Mouse (Mus musculus): ENCODE measurements around the gene Vwce. TPM values are rescaled to one million over a fixed set of nuclear protein-coding genes. Genes with fewer than 3 reads are reported as not detected.

Gene Vwce
- polyA plus RNA-seq, 1 experiment from 2014 or later: 2.9 TPM

- ATAC-seq (ENCODE audit: low FRiP score, low TSS enrichment): peak; percentile 71; the same call in 1 of the 2 replicates
- H3K36me3 ChIP-seq (ENCODE audit: insufficient read depth, low read length): no peaks in the 10 kb centered on the region
- WGBS: 8% methylated on average over 2 of the region's 2 CpGs
- no peak overlapping the region for H3K9ac ChIP-seq (replicated peaks; ENCODE audit: low read length)
- H3K4me1 ChIP-seq (ENCODE audit: insufficient read depth, low read length): no peaks in the 10 kb centered on the region
- H3K9me3 ChIP-seq (ENCODE audit: low read length): no peaks in the 10 kb centered on the region
- H3K4me3 ChIP-seq (ENCODE audit: low read length): no peak overlapping the region
- no peaks in the 10 kb centered on the region for H3K27me3 ChIP-seq (ENCODE audit: insufficient read depth, low read length)
- no peak overlapping the region for H3K4me2 ChIP-seq (replicated peaks; ENCODE audit: low read depth, low read length)
- no peak overlapping the region for H3K27ac ChIP-seq (ENCODE audit: low read length)
These were observed 31.5 kb downstream of the Vwce start for GRCm38 (mm10) chr19:10665499-10665898.

GRCm38 (mm10) chr19:10671319-10671718 lies 37.3 kb downstream of the Vwce start:
- ATAC-seq (ENCODE audit: low FRiP score, low TSS enrichment): no peak
- Histone ChIP-seq H3K27me3 (ENCODE audit: insufficient read depth, low read length) (no peaks in the 10 kb centered on the region), H3K27ac (ENCODE audit: low read length) (no peak overlapping the region), H3K4me3 (ENCODE audit: low read length) (no peak overlapping the region), H3K4me1 (ENCODE audit: insufficient read depth, low read length) (no peaks in the 10 kb centered on the region), H3K36me3 (ENCODE audit: insufficient read depth, low read length) (no peaks in the 10 kb centered on the region), H3K9me3 (ENCODE audit: low read length) (no peaks in the 10 kb centered on the region), H3K4me2 (replicated peaks; ENCODE audit: low read depth, low read length) (no peak overlapping the region), H3K9ac (replicated peaks; ENCODE audit: low read length) (no peak overlapping the region)
- WGBS: 79% methylated on average over 4 of the region's 4 CpGs

DNA sequence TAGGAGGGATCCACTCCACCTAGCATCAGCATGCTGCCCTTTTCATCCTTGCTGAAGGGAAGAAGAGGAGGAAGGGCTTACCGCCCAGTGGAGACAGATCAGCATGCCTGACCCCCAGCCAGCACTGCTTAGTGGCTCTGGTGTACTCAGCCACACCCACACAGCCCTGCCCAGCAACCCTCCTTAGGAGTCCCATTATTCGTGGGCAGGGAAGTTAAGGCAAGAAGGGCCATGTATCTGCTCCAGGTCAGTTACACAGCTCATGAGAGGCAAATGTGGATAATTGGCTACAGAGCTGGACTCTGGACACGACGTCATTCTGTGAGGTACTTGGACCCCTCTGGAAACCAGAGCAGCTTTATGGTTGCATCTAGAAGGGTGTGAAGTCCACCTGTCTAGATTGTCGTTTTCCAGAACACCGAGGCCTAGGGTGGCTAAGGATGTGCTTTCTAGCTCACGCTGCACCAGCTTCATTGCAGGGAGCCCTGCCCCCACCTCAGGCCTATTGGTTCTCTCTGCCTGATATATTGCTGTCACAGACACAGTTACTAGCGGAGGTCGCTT lies 37.9 kb downstream of the Vwce start:
- Histone ChIP-seq H3K27ac (ENCODE audit: low read length) (no peak overlapping the region), H3K4me2 (replicated peaks; ENCODE audit: low read depth, low read length) (no peak overlapping the region), H3K9me3 (ENCODE audit: low read length) (no peaks in the 10 kb centered on the region), H3K27me3 (ENCODE audit: insufficient read depth, low read length) (no peaks in the 10 kb centered on the region), H3K4me1 (ENCODE audit: insufficient read depth, low read length) (no peaks in the 10 kb centered on the region), H3K9ac (replicated peaks; ENCODE audit: low read length) (no peak overlapping the region), H3K4me3 (ENCODE audit: low read length) (no peak overlapping the region), H3K36me3 (ENCODE audit: insufficient read depth, low read length) (no peaks in the 10 kb centered on the region)
- whole genome bisulfite sequencing: 56% methylated on average over 9 of the region's 9 CpGs
- ATAC-seq (ENCODE audit: low FRiP score, low TSS enrichment): no peak

DNA sequence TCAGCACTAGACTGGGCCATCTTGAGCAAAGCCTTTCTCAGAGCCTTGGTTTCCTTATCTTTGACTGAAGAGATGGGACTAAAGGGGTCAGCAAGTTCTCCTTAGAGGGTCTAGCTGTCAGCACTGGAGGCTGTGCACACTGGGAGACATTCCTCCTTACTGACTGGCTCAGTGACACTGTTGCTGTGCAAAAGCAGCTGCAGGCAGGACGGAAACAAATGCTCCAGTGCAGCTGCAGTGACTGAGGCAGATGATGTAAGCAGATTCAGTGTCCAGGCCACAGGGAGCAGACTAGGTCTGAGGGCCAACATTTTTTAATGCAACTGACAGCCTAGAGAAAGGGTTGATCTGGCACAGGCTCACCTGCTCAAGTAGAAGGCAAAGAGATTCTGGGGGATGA lies 39.3 kb downstream of the Vwce start:
- Histone ChIP-seq H3K4me3 (ENCODE audit: low read length) (no peak overlapping the region), H3K27me3 (ENCODE audit: insufficient read depth, low read length) (no peaks in the 10 kb centered on the region), H3K27ac (ENCODE audit: low read length) (no peak overlapping the region), H3K4me1 (ENCODE audit: insufficient read depth, low read length) (no peaks in the 10 kb centered on the region), H3K9me3 (ENCODE audit: low read length) (no peaks in the 10 kb centered on the region), H3K4me2 (replicated peaks; ENCODE audit: low read depth, low read length) (no peak overlapping the region), H3K36me3 (ENCODE audit: insufficient read depth, low read length) (no peaks in the 10 kb centered on the region), H3K9ac (replicated peaks; ENCODE audit: low read length) (no peak overlapping the region)
- 50% methylated on average over 1 of the region's 1 CpGs for WGBS
- no peak for ATAC-seq (ENCODE audit: low FRiP score, low TSS enrichment)

- Histone ChIP-seq H3K27ac (ENCODE audit: low read length) (no peak overlapping the region), H3K4me3 (ENCODE audit: low read length) (no peak overlapping the region), H3K4me2 (replicated peaks; ENCODE audit: low read depth, low read length) (no peak overlapping the region), H3K36me3 (ENCODE audit: insufficient read depth, low read length) (no peaks in the 10 kb centered on the region), H3K9me3 (ENCODE audit: low read length) (no peaks in the 10 kb centered on the region), H3K9ac (replicated peaks; ENCODE audit: low read length) (no peak overlapping the region), H3K27me3 (ENCODE audit: insufficient read depth, low read length) (no peaks in the 10 kb centered on the region), H3K4me1 (ENCODE audit: insufficient read depth, low read length) (no peaks in the 10 kb centered on the region)
- 82% methylated on average over 16 of the region's 16 CpGs for WGBS
- no peak for ATAC-seq (ENCODE audit: low FRiP score, low TSS enrichment)
These were observed 42.6 kb downstream of the Vwce start for GRCm38 (mm10) chr19:10676656-10677055.

DNA sequence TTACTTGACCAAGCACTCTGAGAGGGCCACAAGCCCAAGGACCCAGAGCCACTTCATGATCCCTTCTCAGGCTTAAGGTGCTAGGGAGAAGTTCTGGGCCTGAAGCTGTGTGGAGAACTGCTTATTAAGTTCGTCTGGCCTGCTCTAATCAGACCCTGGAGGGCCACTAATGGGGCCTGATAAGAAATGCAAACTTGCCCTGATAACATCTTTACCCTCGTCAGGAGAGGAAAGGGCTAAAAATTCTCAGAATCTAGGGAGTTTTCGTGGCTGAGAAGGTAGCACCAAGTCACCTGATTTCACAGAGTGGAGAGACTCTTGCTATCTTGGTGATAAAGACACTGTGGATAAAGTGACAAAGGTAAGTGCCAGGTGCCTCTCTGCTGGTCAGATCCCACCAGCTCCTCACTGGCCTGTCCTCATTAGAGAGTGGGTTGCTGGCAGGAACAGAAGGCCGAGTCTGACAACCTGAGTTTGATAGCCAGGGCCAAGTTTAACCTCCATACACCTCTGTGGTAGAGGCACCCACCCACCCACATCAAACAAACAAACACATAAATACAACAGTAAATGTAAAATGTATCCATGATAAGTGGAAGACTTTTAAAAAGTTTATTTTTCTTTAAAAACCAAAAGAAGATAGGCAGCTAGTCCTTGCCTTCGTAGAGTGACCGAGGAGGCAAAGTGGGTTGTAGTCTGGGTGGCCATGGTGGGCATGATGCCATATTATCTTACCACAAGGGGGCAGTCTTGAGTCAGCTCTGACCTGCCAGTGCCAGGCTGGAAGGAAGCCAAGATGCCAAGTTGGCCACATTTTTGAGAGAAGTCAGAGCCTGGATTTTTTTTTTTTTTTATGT lies 44.1 kb downstream of the Vwce start, which contains the start of gene Pga5:
TSS of gene Pga5 (minus strand) at position 157 of the 857 bp plus-strand sequence.
- H3K36me3 ChIP-seq (ENCODE audit: insufficient read depth, low read length): no peaks in the 10 kb centered on the region
- H3K27ac ChIP-seq (ENCODE audit: low read length): no peak within 1 kb of the TSS
- peak; percentile 55; the same call in 1 of the 2 replicates for ATAC-seq (ENCODE audit: low FRiP score, low TSS enrichment)
- H3K27me3 ChIP-seq (ENCODE audit: insufficient read depth, low read length): no peaks in the 10 kb centered on the region
- 33% methylated on average over 6 of the region's 6 CpGs for WGBS
- no peak within 1 kb of the TSS for H3K4me3 ChIP-seq (ENCODE audit: low read length)
- no peaks in the 10 kb centered on the region for H3K9me3 ChIP-seq (ENCODE audit: low read length)
- H3K4me2 ChIP-seq (replicated peaks; ENCODE audit: low read depth, low read length): no peak within 1 kb of the TSS
- H3K4me1 ChIP-seq (ENCODE audit: insufficient read depth, low read length): no peaks in the 10 kb centered on the region
- H3K9ac ChIP-seq (replicated peaks; ENCODE audit: low read length): 0 out of 2 replicates have a peak within 1 kb of the TSS, but pooled peaks have one; percentile 16

DNA sequence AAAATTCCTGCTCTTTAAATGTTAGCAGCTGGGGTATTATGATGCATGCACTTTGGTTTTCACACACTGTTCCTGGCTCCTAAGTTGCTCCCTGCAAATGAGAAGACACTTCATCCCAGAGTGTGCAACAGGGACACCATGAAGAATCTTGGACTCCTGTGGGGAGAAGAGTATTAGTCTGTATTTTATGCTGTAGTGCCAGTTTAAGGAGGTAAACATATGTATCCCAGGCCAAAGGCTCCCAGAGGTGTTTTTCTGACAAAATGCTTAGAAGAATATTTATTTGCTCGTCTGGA lies 44.7 kb downstream of the Vwce start:
- no peak overlapping the region for H3K9ac ChIP-seq (replicated peaks; ENCODE audit: low read length)
- no peaks in the 10 kb centered on the region for H3K9me3 ChIP-seq (ENCODE audit: low read length)
- H3K4me2 ChIP-seq (replicated peaks; ENCODE audit: low read depth, low read length): no peak overlapping the region
- H3K4me1 ChIP-seq (ENCODE audit: insufficient read depth, low read length): no peaks in the 10 kb centered on the region
- H3K27ac ChIP-seq (ENCODE audit: low read length): no peak overlapping the region
- ATAC-seq (ENCODE audit: low FRiP score, low TSS enrichment): no peak
- H3K4me3 ChIP-seq (ENCODE audit: low read length): no peak overlapping the region
- WGBS: 77% methylated on average over 1 of the region's 1 CpGs
- H3K36me3 ChIP-seq (ENCODE audit: insufficient read depth, low read length): no peaks in the 10 kb centered on the region
- H3K27me3 ChIP-seq (ENCODE audit: insufficient read depth, low read length): no peaks in the 10 kb centered on the region

DNA sequence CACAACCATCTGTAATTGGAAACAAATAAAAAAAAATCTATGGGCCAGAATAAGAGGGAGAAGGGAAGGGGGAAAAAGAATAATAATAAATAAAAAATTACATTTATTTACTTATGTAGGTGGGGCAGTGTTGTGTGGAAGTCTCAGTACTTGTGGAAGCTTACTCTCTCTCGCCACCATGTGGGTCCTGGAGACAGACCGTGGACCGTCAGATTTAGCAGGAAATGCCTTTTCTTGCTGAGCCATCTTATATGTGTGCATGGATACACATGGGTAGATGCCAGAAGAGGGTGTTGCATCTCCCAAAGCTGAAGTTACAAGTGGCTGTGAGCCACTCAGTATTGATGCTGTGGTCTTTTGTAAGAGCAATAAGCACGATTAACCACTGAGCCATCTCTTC lies 47.6 kb downstream of the Vwce start:
- Histone ChIP-seq H3K4me3 (ENCODE audit: low read length) (no peak overlapping the region), H3K27me3 (ENCODE audit: insufficient read depth, low read length) (no peaks in the 10 kb centered on the region), H3K27ac (ENCODE audit: low read length) (no peak overlapping the region), H3K9me3 (ENCODE audit: low read length) (no peaks in the 10 kb centered on the region), H3K9ac (replicated peaks; ENCODE audit: low read length) (no peak overlapping the region), H3K4me1 (ENCODE audit: insufficient read depth, low read length) (no peaks in the 10 kb centered on the region), H3K36me3 (ENCODE audit: insufficient read depth, low read length) (no peaks in the 10 kb centered on the region), H3K4me2 (replicated peaks; ENCODE audit: low read depth, low read length) (no peak overlapping the region)
- ATAC-seq (ENCODE audit: low FRiP score, low TSS enrichment): no peak
- 50% methylated on average over 4 of the region's 4 CpGs for WGBS

- H3K4me2 ChIP-seq (replicated peaks; ENCODE audit: low read depth, low read length): no peak overlapping the region
- no peaks in the 10 kb centered on the region for H3K27me3 ChIP-seq (ENCODE audit: insufficient read depth, low read length)
- H3K36me3 ChIP-seq (ENCODE audit: insufficient read depth, low read length): no peaks in the 10 kb centered on the region
- H3K9ac ChIP-seq (replicated peaks; ENCODE audit: low read length): no peak overlapping the region
- peaks cover 17% of the 10 kb centered on the region for H3K4me1 ChIP-seq (ENCODE audit: insufficient read depth, low read length)
- no peaks in the 10 kb centered on the region for H3K9me3 ChIP-seq (ENCODE audit: low read length)
- H3K27ac ChIP-seq (ENCODE audit: low read length): no peak overlapping the region
- no peak for ATAC-seq (ENCODE audit: low FRiP score, low TSS enrichment)
- H3K4me3 ChIP-seq (ENCODE audit: low read length): no peak overlapping the region
- 70% methylated on average over 9 of the region's 9 CpGs for WGBS
These were observed 51.1 kb downstream of the Vwce start for GRCm38 (mm10) chr19:10685081-10685480.

GRCm38 (mm10) chr19:10685727-10686126 lies 51.7 kb downstream of the Vwce start:
- Histone ChIP-seq H3K4me1 (ENCODE audit: insufficient read depth, low read length) (peaks cover 23% of the 10 kb centered on the region), H3K4me3 (ENCODE audit: low read length) (no peak overlapping the region), H3K9me3 (ENCODE audit: low read length) (no peaks in the 10 kb centered on the region), H3K27ac (ENCODE audit: low read length) (no peak overlapping the region), H3K9ac (replicated peaks; ENCODE audit: low read length) (no peak overlapping the region), H3K36me3 (ENCODE audit: insufficient read depth, low read length) (no peaks in the 10 kb centered on the region), H3K27me3 (ENCODE audit: insufficient read depth, low read length) (no peaks in the 10 kb centered on the region), H3K4me2 (replicated peaks; ENCODE audit: low read depth, low read length) (no peak overlapping the region)
- WGBS: 88% methylated on average over 2 of the region's 2 CpGs
- no peak for ATAC-seq (ENCODE audit: low FRiP score, low TSS enrichment)
